Mouse (Mus musculus) heart, adult 2 months (tissue): Measurements from ENCODE around the gene Styk1. TPM values are rescaled to one million over a fixed set of nuclear protein-coding genes. Genes with fewer than 3 reads are reported as not detected.

Source experiments
- DNase-seq, 2 experiments: peaks; one replicate each; pipeline ENCODE4 v3.0.0; 2021
- H3K27ac ChIP-seq: fragments of 200-600 bp; 2 replicates; pipeline ENCODE4 v1.8.1; 2022
- H3K27me3 ChIP-seq: fragments of 200-500 bp; 2 replicates; pipeline ENCODE4 v1.6.1; 2012; ENCODE audit warnings: mild to moderate bottlenecking, low read length, inconsistent platforms, mixed read lengths; ENCODE audit not compliant: control insufficient read depth, insufficient read depth
- H3K36me3 ChIP-seq: fragments of 200-500 bp; 2 replicates; pipeline ENCODE4 v1.6.1; 2012; ENCODE audit warnings: low read length, inconsistent platforms; ENCODE audit not compliant: control insufficient read depth, insufficient read depth
- H3K4me1 ChIP-seq: fragments of 200-500 bp; 2 replicates; pipeline ENCODE4 v1.6.1; 2011; ENCODE audit warnings: low read length; ENCODE audit not compliant: control insufficient read depth, insufficient read depth
- H3K4me3 ChIP-seq: fragments of 200-600 bp; 2 replicates; pipeline ENCODE4 v1.8.1; 2022
- H3K79me2 ChIP-seq: fragments of 200-500 bp; replicated peaks from 2 replicates; pipeline ENCODE4 v1.6.1; 2012; ENCODE audit warnings: mild to moderate bottlenecking, inconsistent platforms, low read length, moderate library complexity, mixed read lengths; ENCODE audit not compliant: control insufficient read depth, insufficient read depth
- H3K9ac ChIP-seq: fragments of 200-500 bp; 2 replicates; pipeline ENCODE4 v1.6.1; 2012; ENCODE audit warnings: low read depth, mild to moderate bottlenecking, control low read depth, inconsistent platforms, low read length, mixed read lengths
- CTCF ChIP-seq: fragments of 200-600 bp; IDR thresholded peaks from 2 replicates; pipeline ENCODE4 v1.8.1; 2022; ENCODE audit warnings: antibody characterized with exemption, mild to moderate bottlenecking, moderate library complexity
- EP300 ChIP-seq: fragments of 200-500 bp; IDR thresholded peaks from 2 replicates; pipeline ENCODE4 v1.6.1; 2011; ENCODE audit warnings: low read depth, low read length, control low read depth; ENCODE audit not compliant: insufficient read depth
- POLR2A ChIP-seq: fragments of 200-500 bp; IDR thresholded peaks from 2 replicates; pipeline ENCODE4 v1.6.1; 2011; ENCODE audit warnings: mild to moderate bottlenecking, low read depth, low read length, control low read depth; ENCODE audit not compliant: insufficient read depth
- WGBS: fragments of 180-500 bp; shearing (Covaris S2); methylation state at CpG from one replicate; pipeline ENCODE4 v1.1.7; 2018; 5-methylcytosine and 5-hydroxymethylcytosine counted together
- intact Hi-C: fragments of 180-260 bp; cut with DNase I; formaldehyde crosslinking; loops from one replicate; pipeline ENCODE4 v1.15.1; 2025
- polyA plus RNA-seq: library from polyadenylated mRNA; depleted of rRNA; stranded (reverse); fragments of >200 nt; gene quantifications from 2 replicates; pipeline ENCODE4 v1.2.3, GENCODE M21; 2012
- total RNA-seq, 2 experiments: library from RNA; stranded (reverse); gene quantifications; 2 replicates each; pipeline ENCODE4 v1.2.3; 2021

Styk1 gene
- total and polyA plus RNA-seq, 3 experiments = 0.08 to 0.12 (median 0.09) TPM

DNA sequence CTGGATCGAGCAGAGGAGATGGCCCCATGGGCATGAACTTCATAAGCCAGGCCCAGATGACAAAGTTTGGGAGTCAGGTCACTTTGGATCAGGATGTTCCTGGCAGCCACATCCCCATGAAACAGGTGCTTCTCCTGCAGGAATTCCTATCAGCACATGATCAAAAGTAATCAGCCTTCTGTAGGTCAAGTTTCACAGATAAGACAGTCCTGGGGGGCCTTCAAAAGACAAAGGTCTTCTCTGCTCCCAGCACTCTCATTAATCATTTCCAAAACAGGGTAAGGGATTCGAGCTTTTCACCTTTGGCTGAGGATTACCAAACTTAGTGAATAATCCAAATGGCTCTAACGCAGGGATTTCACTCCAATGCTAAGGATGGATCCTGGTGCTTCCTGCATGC lies 48.6 kb downstream of the Styk1 start:
- no peaks in the 10 kb centered on the region for H3K4me1 ChIP-seq
- no peak overlapping the region for H3K4me3 ChIP-seq
- H3K36me3 ChIP-seq = no peaks in the 10 kb centered on the region
- no peak overlapping the region for H3K27ac ChIP-seq
- intact Hi-C loops = no loop called here
- WGBS = 54% methylated on average over 3 of the region's 3 CpGs
- H3K79me2 ChIP-seq = no peaks in the 10 kb centered on the region
- DNase-seq = no peak
- no peak overlapping the region for H3K9ac ChIP-seq
- TF ChIP-seq CTCF (no peak), POLR2A (no peak), EP300 (no peak)
- H3K27me3 ChIP-seq = no peaks in the 10 kb centered on the region

DNA sequence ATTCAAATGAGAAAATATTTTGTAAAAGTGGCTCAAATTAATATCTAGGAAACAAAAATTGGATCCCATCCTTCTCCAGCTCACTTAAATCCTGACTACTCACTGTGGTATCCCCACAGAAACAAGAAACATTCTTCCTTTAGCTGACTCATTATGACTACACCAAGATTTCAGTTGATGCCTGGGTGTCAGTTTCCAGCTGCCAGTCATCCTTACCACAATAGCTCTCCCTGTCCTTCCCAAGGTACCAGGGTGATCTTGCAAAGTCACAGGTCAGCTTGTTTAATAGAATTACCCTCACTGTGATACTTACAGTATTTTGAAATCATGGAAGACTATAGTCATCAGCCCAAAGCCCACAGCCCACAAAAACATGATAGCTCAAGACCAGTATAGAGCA lies 54.9 kb downstream of the Styk1 start:
- Histone ChIP-seq H3K79me2 (no peaks in the 10 kb centered on the region), H3K36me3 (no peaks in the 10 kb centered on the region), H3K4me3 (no peak overlapping the region), H3K27ac (no peak overlapping the region), H3K4me1 (no peaks in the 10 kb centered on the region; the same call in 1 of the 2 replicates), H3K9ac (no peak overlapping the region), H3K27me3 (no peaks in the 10 kb centered on the region)
- DNase-seq = no peak
- intact Hi-C loops = no loop called here
- no peak for TF ChIP-seq CTCF
- no peak for TF ChIP-seq POLR2A
- no peak for TF ChIP-seq EP300

DNA sequence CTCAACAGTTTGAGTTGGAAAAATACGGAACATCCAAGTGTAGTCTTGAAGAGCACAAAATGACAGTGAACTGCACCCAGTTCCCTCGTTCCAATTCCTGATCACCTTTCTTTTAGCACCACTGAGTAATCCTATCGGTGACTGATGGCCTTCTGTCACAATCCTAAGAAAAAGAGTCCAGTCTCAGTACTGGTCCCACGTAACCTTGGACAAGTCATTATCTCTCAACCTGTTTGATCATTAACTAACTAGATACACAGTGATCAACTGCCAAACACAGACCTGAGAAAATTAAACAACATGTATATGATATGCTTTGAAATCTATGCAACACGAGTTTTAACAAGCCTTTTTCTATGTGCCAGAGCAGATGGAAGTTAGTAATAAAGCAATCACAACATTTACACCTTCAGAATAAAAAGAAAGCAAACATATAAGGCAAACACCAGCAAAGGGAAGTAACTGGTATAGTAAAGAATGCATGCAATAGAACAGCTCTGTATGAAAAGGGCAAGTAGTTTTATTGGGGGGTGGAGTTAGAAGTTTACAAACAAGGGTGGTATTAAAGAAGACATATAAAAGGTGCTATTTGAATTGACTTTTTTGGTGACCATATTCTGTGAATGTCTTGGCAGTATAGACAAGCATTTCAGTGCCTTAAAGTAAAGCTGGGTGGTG lies 58.8 kb downstream of the Styk1 start:
- 83% methylated on average over 5 of the region's 5 CpGs for WGBS
- Histone ChIP-seq H3K79me2 (no peaks in the 10 kb centered on the region), H3K36me3 (peaks cover 2% of the 10 kb centered on the region; the same call in 1 of the 2 replicates), H3K9ac (no peak overlapping the region), H3K27ac (no peak overlapping the region), H3K4me1 (no peaks in the 10 kb centered on the region; the same call in 1 of the 2 replicates), H3K27me3 (no peaks in the 10 kb centered on the region), H3K4me3 (no peak overlapping the region)
- TF ChIP-seq EP300 (no peak), CTCF (no peak), POLR2A (no peak)
- no peak for DNase-seq
- intact Hi-C loops = loop anchor here (5.0 kb wide), 1 partner anchor 123 kb away; no protein-coding TSS in a partner anchor

DNA sequence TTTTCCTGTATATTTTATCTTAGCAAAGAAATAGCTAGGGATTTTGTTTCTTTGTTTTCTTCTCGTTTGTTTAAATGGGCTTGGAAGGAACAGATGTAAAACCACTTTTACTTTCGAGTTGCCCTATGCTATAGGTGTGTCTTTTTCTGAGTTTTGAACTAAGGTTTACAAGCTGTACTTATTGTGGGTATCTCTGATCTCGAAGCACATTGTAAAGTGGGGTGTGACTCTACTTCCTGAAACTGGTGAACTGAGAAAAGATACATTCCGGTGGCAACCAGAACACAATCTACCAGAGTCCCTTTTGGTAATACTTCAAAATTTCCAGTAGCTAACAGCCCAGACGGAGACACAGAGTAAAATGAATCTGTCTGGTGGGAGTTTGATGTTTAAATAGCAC lies 59.5 kb downstream of the Styk1 start:
- H3K9ac ChIP-seq = no peak overlapping the region
- 79% methylated on average over 5 of the region's 5 CpGs for WGBS
- no peak for DNase-seq
- H3K27me3 ChIP-seq = no peaks in the 10 kb centered on the region
- peaks cover 2% of the 10 kb centered on the region; the same call in 1 of the 2 replicates for H3K36me3 ChIP-seq
- H3K27ac ChIP-seq = no peak overlapping the region
- no peaks in the 10 kb centered on the region for H3K79me2 ChIP-seq
- intact Hi-C loops = loop anchor here (1.0 to 5.0 kb wide), 2 partner anchors 94 to 123 kb away; partner anchors contain the start of gene Ybx3
- TF ChIP-seq POLR2A (no peak), CTCF (no peak), EP300 (no peak)
- H3K4me1 ChIP-seq = no peaks in the 10 kb centered on the region; the same call in 1 of the 2 replicates
- peak overlapping the region; percentile 55; the same call in 1 of the 2 replicates for H3K4me3 ChIP-seq

DNA sequence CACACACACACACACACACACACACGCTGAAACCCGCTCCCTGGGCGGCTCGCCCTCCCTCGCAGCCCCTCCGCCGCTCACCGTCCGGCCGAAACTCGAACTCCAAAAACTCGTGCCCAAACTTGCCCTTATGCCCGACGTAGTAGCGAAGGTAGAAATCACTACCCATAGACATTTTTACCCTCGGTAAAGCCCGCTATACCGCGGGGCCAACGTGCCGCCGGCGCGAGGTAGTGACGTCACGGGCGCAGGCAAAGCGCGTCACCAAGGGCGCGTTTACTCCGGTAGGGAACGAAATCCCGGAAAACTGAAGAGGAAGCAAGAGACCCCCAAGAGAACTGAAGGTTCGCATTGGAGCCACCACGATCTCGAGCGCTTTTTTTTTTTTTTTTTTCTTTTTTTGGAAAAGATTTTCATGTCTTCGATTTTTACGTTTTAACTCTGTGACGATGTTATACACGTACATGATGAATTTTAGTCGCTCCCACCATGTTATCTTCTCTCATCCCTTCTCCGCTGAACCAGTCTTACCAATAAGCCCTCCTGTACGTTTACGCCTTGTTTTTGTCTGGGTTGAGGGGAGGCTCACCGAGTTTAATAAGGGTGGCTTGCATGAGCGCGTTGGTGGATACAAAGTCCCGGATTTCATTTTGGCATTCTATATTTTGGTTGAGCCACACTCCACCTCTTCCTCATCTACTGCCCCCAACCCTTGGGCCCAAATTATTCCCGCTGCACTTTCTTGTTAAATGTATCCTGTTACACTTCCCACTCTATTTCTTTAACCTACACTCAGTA lies 60.2 kb downstream of the Styk1 start, which contains the start of gene Magohb:
Magohb (minus strand) TSS at position 254 of the 798 bp plus-strand sequence.
- no peaks in the 10 kb centered on the region; the same call in 1 of the 2 replicates for H3K4me1 ChIP-seq
- TF ChIP-seq EP300 (no peak), POLR2A (peak; percentile 62)
- H3K9ac ChIP-seq = peak within 1 kb of the TSS; percentile 92
- H3K4me3 ChIP-seq = peak within 1 kb of the TSS; percentile 55
- 2% methylated on average over 49 of the region's 51 CpGs for WGBS
- intact Hi-C loops = loop anchor here (1.0 to 5.0 kb wide), 2 partner anchors 95 to 124 kb away; partner anchors contain the start of gene Ybx3
- no peaks in the 10 kb centered on the region for H3K27me3 ChIP-seq
- H3K27ac ChIP-seq = peak within 1 kb of the TSS; percentile 66
- peak; percentile 85 to 93 for DNase-seq
- no peaks in the 10 kb centered on the region for H3K79me2 ChIP-seq
- H3K36me3 ChIP-seq = peaks cover 2% of the 10 kb centered on the region; the same call in 1 of the 2 replicates
